Mouse (Mus musculus): ENCODE results near the gene Ubqln4.

- TF ChIP-seq ZNF384 (IDR thresholded peaks at IDR 0.05; ENCODE audit: low read depth, low read length) (no peak), CHD2 (IDR thresholded peaks at IDR 0.05; ENCODE audit: low read depth, low read length) (no peak), MAFK (IDR thresholded peaks at IDR 0.05; ENCODE audit: insufficient read depth, low read depth, low read length) (no peak), HCFC1 (IDR thresholded peaks at IDR 0.05; ENCODE audit: borderline replicate concordance, insufficient read depth, low read length) (no peak), ZC3H11A (IDR thresholded peaks at IDR 0.05; ENCODE audit: borderline replicate concordance, low read depth, low read length) (no peak)
These were observed 2.2 kb downstream of the Ubqln4 start for GRCm38 (mm10) chr3:88555731-88556130.
